In the genomic region with DNA sequence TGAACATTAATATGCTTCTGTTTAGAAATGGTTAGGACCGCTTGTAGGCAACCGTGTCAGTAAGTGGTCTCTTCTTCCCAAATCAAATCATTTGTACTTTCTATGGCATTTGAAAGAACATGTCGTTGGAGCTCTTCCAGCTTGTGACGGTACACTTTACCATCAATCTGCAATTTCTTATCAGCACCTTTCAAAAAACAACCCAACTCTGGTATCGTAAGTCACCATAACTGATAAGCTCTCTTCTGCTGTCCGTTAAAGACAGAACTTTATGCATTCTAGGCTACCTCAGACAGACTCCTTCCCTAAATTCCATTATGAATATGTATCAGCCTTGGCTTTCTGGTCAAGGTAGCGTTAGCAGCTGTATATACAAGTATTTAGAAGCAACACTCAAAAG, we compare ENCODE assay signal across 32 mouse cellular contexts. TPM values are rescaled to one million over a fixed set of nuclear protein-coding genes. Genes with fewer than 3 reads are reported as not detected.
DNase-seq lines count a peak whose midpoint lies in the region; ATAC-seq and TF ChIP-seq lines count a peak whose summit lies in the region.
"Had no signal": no experiment of that assay in that cellular context is flagged by ENCODE, and none has a peak within 500 bp of the region (broad histone marks: within the 10 kb centered on the region; RNA-seq: fewer than 3 reads in every experiment).

No protein-coding gene starts in this region.

- no peak overlapping the region for H3K4me2 ChIP-seq in liver, embryonic 14.5 days (ENCODE audit: low read depth)
- no peak overlapping the region for H3K4me2 ChIP-seq in liver, embryonic 12.5 days
- peak overlapping the region; percentile 28; the same call in 1 of the 2 replicates for H3K4me2 ChIP-seq in intestine, embryonic 16.5 days (ENCODE audit: low read depth, low read length)
- H3K4me2 ChIP-seq in stomach, embryonic 14.5 days (replicated peaks; ENCODE audit: low read depth, low read length) = peak overlapping the region; percentile 26; the same call in 1 of the 2 replicates
- H3K4me2 ChIP-seq: embryonic facial prominence, embryonic 15.5 days; forebrain, embryonic 12.5 days; heart, embryonic 11.5 days; hindbrain, embryonic 14.5 days; limb, embryonic 12.5 days; liver, embryonic 15.5 days; lung, embryonic 15.5 days; midbrain, embryonic 12.5 days; neural tube, embryonic 12.5 days had no signal

- TF ChIP-seq EP300 in liver, embryonic 14.5 days (IDR thresholded peaks at IDR 0.05; ENCODE audit: low read depth) = 0 out of 2 replicates have a peak, but pooled peaks have one; percentile 20

- DNase-seq in liver, embryonic 14.5 days (ENCODE audit: low read depth in 3 of 3, low spot score in 3 of 3) = no peak
- DNase-seq in frontal cortex, postnatal 25 days (ENCODE audit: low spot score in 2 of 2) = no peak
- no peak for DNase-seq in gastrocnemius, postnatal 25 days
- DNase-seq: adrenal gland, adult 8-10 months; cerebellum, adult 2 months; cerebellum, postnatal 25 days; forebrain, postnatal 0 days; gastrocnemius, postnatal 10 days; heart, adult 18-20 months; heart, postnatal 4 days; kidney, adult 9 months; kidney, postnatal 10 days; layer of hippocampus, adult 9-11 months; right cerebral cortex, adult 18-20 months; thymus, adult 18-20 months; thymus, postnatal 25 days had no signal

- no peaks in the 10 kb centered on the region for H3K9me3 ChIP-seq in liver, embryonic 14.5 days (ENCODE audit: control insufficient read depth, low read length)
- no peaks in the 10 kb centered on the region for H3K9me3 ChIP-seq in liver, embryonic 12.5 days (replicated peaks)
- H3K9me3 ChIP-seq in intestine, embryonic 16.5 days (ENCODE audit: control insufficient read depth, low read length) = no peaks in the 10 kb centered on the region
- no peaks in the 10 kb centered on the region for H3K9me3 ChIP-seq in stomach, embryonic 14.5 days (ENCODE audit: control insufficient read depth, low read depth, low read length)
- H3K9me3 ChIP-seq: embryonic facial prominence, embryonic 10.5 days; embryonic facial prominence, embryonic 15.5 days; forebrain, embryonic 12.5 days; limb, embryonic 12.5 days; liver, embryonic 15.5 days; lung, embryonic 15.5 days; midbrain, embryonic 12.5 days; neural tube, embryonic 12.5 days had no signal

- no peaks in the 10 kb centered on the region for H3K27me3 ChIP-seq in liver, embryonic 14.5 days (ENCODE audit: control insufficient read depth, insufficient read depth, low read length)
- peaks cover 8% of the 10 kb centered on the region for H3K27me3 ChIP-seq in liver, embryonic 12.5 days (replicated peaks)
- no peaks in the 10 kb centered on the region for H3K27me3 ChIP-seq in intestine, embryonic 16.5 days (replicated peaks; ENCODE audit: control insufficient read depth, insufficient read depth, low read length)
- no peaks in the 10 kb centered on the region for H3K27me3 ChIP-seq in stomach, embryonic 14.5 days (ENCODE audit: control insufficient read depth, insufficient read depth, low read length)
- H3K27me3 ChIP-seq: embryonic facial prominence, embryonic 15.5 days had no signal

- H3K9ac ChIP-seq in liver, embryonic 14.5 days (replicated peaks) = no peak overlapping the region
- no peak overlapping the region for H3K9ac ChIP-seq in liver, embryonic 12.5 days
- H3K9ac ChIP-seq in intestine, embryonic 16.5 days (ENCODE audit: low read depth, low read length) = no peak overlapping the region
- no peak overlapping the region for H3K9ac ChIP-seq in stomach, embryonic 14.5 days (replicated peaks; ENCODE audit: low read depth, low read length)
- H3K9ac ChIP-seq: embryonic facial prominence, embryonic 15.5 days; forebrain, embryonic 12.5 days; forebrain, postnatal 0 days; hindbrain, embryonic 14.5 days; limb, embryonic 12.5 days; liver, embryonic 15.5 days; lung, embryonic 15.5 days; midbrain, embryonic 12.5 days; neural tube, embryonic 12.5 days had no signal

- H3K27ac ChIP-seq in liver, embryonic 14.5 days = no peak overlapping the region
- H3K27ac ChIP-seq in liver, embryonic 12.5 days = no peak overlapping the region
- peak overlapping the region; percentile 15; the same call in 1 of the 2 replicates for H3K27ac ChIP-seq in intestine, embryonic 16.5 days (ENCODE audit: low read length)
- no peak overlapping the region; the same call in 1 of the 2 replicates for H3K27ac ChIP-seq in stomach, embryonic 14.5 days (ENCODE audit: low read length)
- H3K27ac ChIP-seq: embryonic facial prominence, embryonic 10.5 days; embryonic facial prominence, embryonic 15.5 days; forebrain, embryonic 12.5 days; hindbrain, embryonic 14.5 days; limb, embryonic 12.5 days; liver, embryonic 15.5 days; lung, embryonic 15.5 days; midbrain, embryonic 12.5 days; neural tube, embryonic 12.5 days had no signal

- H3K4me3 ChIP-seq in liver, embryonic 14.5 days (ENCODE audit: insufficient read depth in 1 of 2, low read depth in 2 of 2, low read length in 2 of 2) = no peak overlapping the region
- no peak overlapping the region for H3K4me3 ChIP-seq in liver, embryonic 12.5 days
- no peak overlapping the region for H3K4me3 ChIP-seq in intestine, embryonic 16.5 days (ENCODE audit: low read length)
- H3K4me3 ChIP-seq in stomach, embryonic 14.5 days (ENCODE audit: low read depth, low read length) = no peak overlapping the region
- H3K4me3 ChIP-seq: embryonic facial prominence, embryonic 10.5 days; embryonic facial prominence, embryonic 15.5 days; forebrain, embryonic 12.5 days; limb, embryonic 12.5 days; liver, embryonic 15.5 days; lung, embryonic 15.5 days; midbrain, embryonic 12.5 days; myocyte; neural tube, embryonic 12.5 days had no signal

- no peak for TF ChIP-seq CTCF in liver, embryonic 14.5 days (IDR thresholded peaks at IDR 0.05; ENCODE audit: low read depth)

- H3K36me3 ChIP-seq in liver, embryonic 14.5 days (replicated peaks; ENCODE audit: control insufficient read depth, insufficient read depth, low read depth) = no peaks in the 10 kb centered on the region
- H3K36me3 ChIP-seq in liver, embryonic 12.5 days = no peaks in the 10 kb centered on the region
- peaks cover 3% of the 10 kb centered on the region for H3K36me3 ChIP-seq in intestine, embryonic 16.5 days (ENCODE audit: control insufficient read depth, insufficient read depth, low read length)
- H3K36me3 ChIP-seq in stomach, embryonic 14.5 days (ENCODE audit: control insufficient read depth, insufficient read depth, low read length) = no peaks in the 10 kb centered on the region; the same call in 1 of the 2 replicates
- H3K36me3 ChIP-seq: embryonic facial prominence, embryonic 10.5 days; forebrain, embryonic 12.5 days; liver, embryonic 15.5 days; lung, embryonic 15.5 days; midbrain, embryonic 12.5 days; neural tube, embryonic 12.5 days had no signal

- WGBS in liver, embryonic 14.5 days (ENCODE audit: insufficient replicate concordance) = 37% methylated on average over 7 of the region's 7 CpGs
- 43% methylated on average over 7 of the region's 7 CpGs for WGBS in liver, embryonic 12.5 days (ENCODE audit: insufficient replicate concordance)
- WGBS in intestine, embryonic 16.5 days = 56% methylated on average over 7 of the region's 7 CpGs
- 53% methylated on average over 7 of the region's 7 CpGs for WGBS in stomach, embryonic 14.5 days

- peaks cover 2% of the 10 kb centered on the region in 2 experiments; a peak in 1 of 4 replicates for H3K4me1 ChIP-seq in liver, embryonic 14.5 days (replicated peaks; ENCODE audit: control insufficient read depth in 2 of 2, insufficient read depth in 2 of 2, low read length in 1 of 2)
- H3K4me1 ChIP-seq in liver, embryonic 12.5 days = peaks cover 6% of the 10 kb centered on the region; the same call in 1 of the 2 replicates
- 0 out of 2 replicates have a peak, but pooled peaks cover 10% of the 10 kb centered on the region for H3K4me1 ChIP-seq in intestine, embryonic 16.5 days (ENCODE audit: control insufficient read depth, insufficient read depth, low read length)
- H3K4me1 ChIP-seq in stomach, embryonic 14.5 days (ENCODE audit: control insufficient read depth, insufficient read depth, low read length) = no peaks in the 10 kb centered on the region
- H3K4me1 ChIP-seq: embryonic facial prominence, embryonic 10.5 days; limb, embryonic 12.5 days; neural tube, embryonic 12.5 days had no signal

- ATAC-seq in liver, embryonic 14.5 days (ENCODE audit: insufficient read depth) = no peak
- ATAC-seq in liver, embryonic 12.5 days = no peak
- ATAC-seq in intestine, embryonic 16.5 days = no peak
- ATAC-seq in stomach, embryonic 14.5 days (ENCODE audit: insufficient number of reproducible peaks, insufficient read depth, low FRiP score, low read depth) = no peak
- ATAC-seq in CD4-positive, CD25-positive, alpha-beta regulatory T cell, adult 4 months = no peak
- ATAC-seq: activated CD4-positive, CD25-positive, alpha-beta regulatory T cell, adult 4 months; forebrain, postnatal 0 days had no signal

RNA-seq across cellular contexts. Expression of a gene that starts 7.9 kb away (rescaled TPM):
- 0.60 and 0.71 TPM in 2 replicates for polyA plus RNA-seq in liver, embryonic 14.5 days (2012; rRNA removed)
- 0.99 and 1.3 TPM in 2 replicates for polyA plus RNA-seq in liver, embryonic 14.5 days (2014; fragmentation: Nextera tagmentation; extraction: Ambion mirVana)
- polyA plus RNA-seq in liver, embryonic 12.5 days (2016; fragmentation: Nextera tagmentation; extraction: Ambion mirVana) = 1.1 and 1.2 TPM in 2 replicates
- 75.3 and 80.9 TPM in 2 replicates for polyA plus RNA-seq in intestine, embryonic 16.5 days (2015; fragmentation: Nextera tagmentation; extraction: Ambion mirVana)
- polyA plus RNA-seq in stomach, embryonic 14.5 days (2014; fragmentation: Nextera tagmentation; extraction: Ambion mirVana) = 97.2 and 109 TPM in 2 replicates
- polyA plus RNA-seq in CD4-positive, CD25-positive, alpha-beta regulatory T cell, adult 4 months (2017; shearing (Covaris generic)) = under 1 TPM in 1 of 2 experiments, not detected in 1; 0.11 TPM
- total RNA-seq in gastrocnemius, postnatal 25 days (2021) = 1 to 10 TPM; 4.5 to 5.7 TPM
- polyA plus RNA-seq: activated CD4-positive, CD25-positive, alpha-beta regulatory T cell, adult 4 months had no signal

Comparison
In these comparisons a context has a peak if more than half of its experiments do, and no peak if none do; other contexts are left out.
1. H3K4me2 ChIP-seq: peak in intestine, embryonic 16.5 days (single experiment) and stomach, embryonic 14.5 days (single experiment); none in liver, embryonic 14.5 days (single experiment) and liver, embryonic 12.5 days (single experiment).
2. RNA of a gene that starts 7.9 kb away (polyA plus RNA-seq): 97.2 to 109 TPM in stomach, embryonic 14.5 days and 75.3 to 80.9 TPM in intestine, embryonic 16.5 days; 0.60 to 1.3 TPM in liver, embryonic 14.5 days, 1.1 to 1.2 TPM in liver, embryonic 12.5 days and 0.11 TPM in CD4-positive, CD25-positive, alpha-beta regulatory T cell, adult 4 months; every median in the first group is over 10 times any median in the second.